Mouse (Mus musculus): ENCODE measurements around the gene Rnf2. TPM values are rescaled to one million over a fixed set of nuclear protein-coding genes. Genes with fewer than 3 reads are reported as not detected.
A peak's percentile ranks its signal among the peaks of the same experiment; 100 is the strongest.

Gene Rnf2
- 124 TPM in 2 replicates for polyA plus RNA-seq (2016; fragmentation: Nextera tagmentation; extraction: Ambion mirVana)

GRCm38 (mm10) chr1:151500531-151501361 lies at the start of gene Rnf2:
Gene Rnf2, minus strand, starts transcription at chr1:151500955.
- peak within 1 kb of the TSS; percentile 99 for H3K9ac ChIP-seq (replicated peaks)
- H3K27ac ChIP-seq, result peak within 1 kb of the TSS; percentile 99
- peak; percentile 95 for ATAC-seq (ENCODE audit: insufficient number of reproducible peaks, insufficient read depth, low FRiP score, low TSS enrichment, low read depth)
- H3K4me2 ChIP-seq, result peak within 1 kb of the TSS; percentile 57
- H3K4me1 ChIP-seq (replicated peaks), result peaks cover 20% of the 10 kb centered on the region
- H3K4me3 ChIP-seq (replicated peaks), result peak within 1 kb of the TSS; percentile 95
- no peaks in the 10 kb centered on the region for H3K27me3 ChIP-seq
- under 1% methylated on average over 76 of the region's 90 CpGs for WGBS
- H3K9me3 ChIP-seq, result no peaks in the 10 kb centered on the region
- no peaks in the 10 kb centered on the region for H3K36me3 ChIP-seq

DNA sequence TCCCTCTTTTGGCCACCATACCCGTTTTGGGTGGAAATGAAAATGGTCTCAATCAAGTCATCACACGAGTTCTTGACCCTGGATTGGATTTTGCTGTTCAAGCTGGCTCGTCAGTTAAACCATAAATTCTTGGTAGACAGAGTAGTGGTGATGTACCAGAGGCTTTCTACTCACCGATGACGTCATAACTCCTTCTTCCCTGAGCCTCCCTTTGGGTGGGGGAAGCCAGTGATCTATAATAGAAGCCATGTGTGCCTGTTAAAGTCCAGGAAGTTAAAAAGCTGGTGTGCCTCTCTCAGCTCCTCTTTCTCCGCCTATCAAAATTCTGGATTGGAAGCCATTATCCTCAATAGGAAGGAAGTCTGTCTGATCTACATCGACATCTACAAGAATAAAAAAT lies 49.0 kb upstream of the Rnf2 start:
- no peak for ATAC-seq (ENCODE audit: insufficient number of reproducible peaks, insufficient read depth, low FRiP score, low TSS enrichment, low read depth)
- Histone ChIP-seq H3K9me3 (no peaks in the 10 kb centered on the region), H3K9ac (replicated peaks) (no peak overlapping the region), H3K4me1 (replicated peaks) (no peaks in the 10 kb centered on the region), H3K36me3 (no peaks in the 10 kb centered on the region), H3K4me3 (replicated peaks) (no peak overlapping the region), H3K4me2 (no peak overlapping the region), H3K27me3 (no peaks in the 10 kb centered on the region), H3K27ac (no peak overlapping the region)
- WGBS, result 53% methylated on average over 7 of the region's 7 CpGs

- H3K9me3 ChIP-seq, result no peaks in the 10 kb centered on the region
- H3K36me3 ChIP-seq, result no peaks in the 10 kb centered on the region
- no peak overlapping the region for H3K4me2 ChIP-seq
- no peak overlapping the region for H3K9ac ChIP-seq (replicated peaks)
- ATAC-seq (ENCODE audit: insufficient number of reproducible peaks, insufficient read depth, low FRiP score, low TSS enrichment, low read depth), result no peak
- H3K27me3 ChIP-seq, result no peaks in the 10 kb centered on the region
- no peak overlapping the region for H3K4me3 ChIP-seq (replicated peaks)
- H3K4me1 ChIP-seq (replicated peaks), result no peaks in the 10 kb centered on the region
- 81% methylated on average over 8 of the region's 8 CpGs for WGBS
- H3K27ac ChIP-seq, result no peak overlapping the region
Observed at GRCm38 (mm10) chr1:151548896-151549610, 48.3 kb upstream of the Rnf2 start.

GRCm38 (mm10) chr1:151545571-151545970 lies 44.8 kb upstream of the Rnf2 start:
- Histone ChIP-seq H3K27ac (no peak overlapping the region), H3K9me3 (no peaks in the 10 kb centered on the region), H3K4me2 (no peak overlapping the region), H3K36me3 (no peaks in the 10 kb centered on the region), H3K9ac (replicated peaks) (no peak overlapping the region), H3K4me3 (replicated peaks) (no peak overlapping the region), H3K4me1 (replicated peaks) (no peaks in the 10 kb centered on the region), H3K27me3 (no peaks in the 10 kb centered on the region)
- ATAC-seq (ENCODE audit: insufficient number of reproducible peaks, insufficient read depth, low FRiP score, low TSS enrichment, low read depth), result no peak
- 76% methylated on average over 7 of the region's 7 CpGs for WGBS

DNA sequence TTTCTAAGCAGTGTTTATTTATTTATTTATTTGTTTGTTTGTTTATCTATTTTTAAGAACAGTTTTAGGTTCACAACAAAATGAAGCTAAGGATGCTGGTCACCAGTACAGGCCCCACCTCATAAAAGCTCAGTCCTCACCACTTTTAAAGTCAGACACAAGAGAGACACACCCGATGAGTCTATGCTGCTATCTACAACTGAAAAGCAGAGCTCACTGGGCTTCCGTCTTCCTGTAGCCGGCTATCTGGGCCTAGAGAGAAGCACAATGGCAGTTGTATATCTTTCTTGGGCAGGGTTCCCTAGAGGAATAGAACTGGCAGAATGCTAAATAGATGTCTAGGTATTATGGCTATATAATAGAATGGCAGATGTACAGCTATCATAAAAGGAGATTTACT lies 43.8 kb upstream of the Rnf2 start:
- Histone ChIP-seq H3K4me3 (replicated peaks) (no peak overlapping the region), H3K36me3 (no peaks in the 10 kb centered on the region), H3K4me1 (replicated peaks) (no peaks in the 10 kb centered on the region), H3K9me3 (no peaks in the 10 kb centered on the region), H3K9ac (replicated peaks) (no peak overlapping the region), H3K27me3 (no peaks in the 10 kb centered on the region), H3K27ac (no peak overlapping the region), H3K4me2 (no peak overlapping the region)
- no peak for ATAC-seq (ENCODE audit: insufficient number of reproducible peaks, insufficient read depth, low FRiP score, low TSS enrichment, low read depth)
- 88% methylated on average over 3 of the region's 3 CpGs for WGBS

DNA sequence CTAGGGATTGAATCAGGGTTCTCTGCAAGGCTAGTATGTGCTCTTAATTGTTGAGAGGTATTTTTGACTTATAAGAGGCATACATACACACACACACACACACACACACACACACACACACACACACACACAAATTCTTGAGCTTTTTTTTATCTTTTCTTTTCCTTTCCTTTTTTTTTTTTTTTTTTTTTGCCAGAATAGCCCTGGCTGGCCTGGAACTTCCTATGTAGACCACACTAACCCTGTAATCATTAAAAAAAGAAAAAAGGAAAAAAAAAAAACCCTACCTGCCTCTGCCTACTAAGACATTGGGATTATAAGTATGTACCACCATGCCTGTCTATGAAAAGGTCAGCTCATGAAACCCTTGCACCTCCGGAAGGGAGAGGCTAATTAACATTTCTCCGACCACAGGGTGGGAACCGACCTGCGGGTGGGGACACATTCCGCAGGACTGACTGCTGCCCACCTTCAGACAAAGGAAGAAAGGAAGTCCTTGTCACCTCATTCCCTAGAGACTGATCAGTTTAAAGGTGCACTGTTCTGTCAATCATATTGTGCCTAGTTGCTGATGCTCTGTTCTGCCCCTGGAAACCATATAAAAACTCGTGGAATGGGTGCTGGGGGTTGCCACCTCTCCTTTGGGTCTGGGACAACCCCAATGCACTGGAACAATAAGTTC lies 43.2 kb upstream of the Rnf2 start:
- WGBS, result 69% methylated on average over 6 of the region's 6 CpGs
- no peak overlapping the region for H3K4me2 ChIP-seq
- H3K27me3 ChIP-seq, result no peaks in the 10 kb centered on the region
- H3K9ac ChIP-seq (replicated peaks), result no peak overlapping the region
- H3K4me1 ChIP-seq (replicated peaks), result no peaks in the 10 kb centered on the region
- no peak overlapping the region for H3K4me3 ChIP-seq (replicated peaks)
- H3K9me3 ChIP-seq, result no peaks in the 10 kb centered on the region
- no peak overlapping the region for H3K27ac ChIP-seq
- ATAC-seq (ENCODE audit: insufficient number of reproducible peaks, insufficient read depth, low FRiP score, low TSS enrichment, low read depth), result no peak
- no peaks in the 10 kb centered on the region for H3K36me3 ChIP-seq

- 0 out of 2 replicates have a peak, but pooled peaks cover 8% of the 10 kb centered on the region for H3K9me3 ChIP-seq
Observed at GRCm38 (mm10) chr1:151526701-151527100, 25.9 kb upstream of the Rnf2 start.

GRCm38 (mm10) chr1:151517571-151518250 lies 17.0 kb upstream of the Rnf2 start:
- Histone ChIP-seq H3K4me1 (replicated peaks) (no peaks in the 10 kb centered on the region), H3K9me3 (0 out of 2 replicates have a peak, but pooled peaks cover 4% of the 10 kb centered on the region), H3K4me2 (no peak overlapping the region), H3K27ac (no peak overlapping the region), H3K27me3 (no peaks in the 10 kb centered on the region), H3K9ac (replicated peaks) (no peak overlapping the region), H3K36me3 (no peaks in the 10 kb centered on the region), H3K4me3 (replicated peaks) (no peak overlapping the region)
- ATAC-seq (ENCODE audit: insufficient number of reproducible peaks, insufficient read depth, low FRiP score, low TSS enrichment, low read depth), result no peak
- 87% methylated on average over 12 of the region's 15 CpGs for whole genome bisulfite sequencing

More at GRCm38 (mm10) chr1:151526701-151527100, 25.9 kb upstream of the Rnf2 start:
- Histone ChIP-seq H3K4me1 (replicated peaks) (no peaks in the 10 kb centered on the region), H3K9ac (replicated peaks) (no peak overlapping the region), H3K27me3 (no peaks in the 10 kb centered on the region), H3K4me3 (replicated peaks) (no peak overlapping the region), H3K36me3 (no peaks in the 10 kb centered on the region), H3K27ac (0 out of 2 replicates have a peak overlapping the region, but pooled peaks have one; percentile 7), H3K4me2 (no peak overlapping the region)
- ATAC-seq (ENCODE audit: insufficient number of reproducible peaks, insufficient read depth, low FRiP score, low TSS enrichment, low read depth), result no peak
- WGBS, result 65% methylated on average over 3 of the region's 3 CpGs

DNA sequence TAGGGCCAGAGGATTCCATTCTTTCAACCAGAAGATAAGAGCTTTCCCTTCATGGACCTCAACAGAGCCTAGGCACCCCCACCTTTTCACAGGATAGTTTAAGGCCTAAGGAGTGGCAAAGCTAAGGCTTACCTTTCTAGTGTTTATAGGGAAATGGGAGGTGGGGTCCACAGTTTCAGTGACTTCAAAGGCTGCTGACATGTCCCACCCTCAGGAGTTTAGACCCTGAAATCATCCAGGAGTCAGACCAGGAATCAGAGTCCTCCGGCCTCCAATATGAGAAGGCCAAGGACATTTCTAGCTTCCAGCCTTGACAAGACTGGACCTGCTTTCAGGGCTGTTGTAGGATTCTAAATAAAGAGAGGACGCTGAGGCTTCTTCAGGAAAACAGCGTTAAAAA lies 16.1 kb upstream of the Rnf2 start:
- H3K4me2 ChIP-seq, result no peak overlapping the region
- H3K9ac ChIP-seq (replicated peaks), result no peak overlapping the region
- 95% methylated on average over 3 of the region's 3 CpGs for WGBS
- no peak overlapping the region for H3K4me3 ChIP-seq (replicated peaks)
- H3K4me1 ChIP-seq (replicated peaks), result no peaks in the 10 kb centered on the region
- no peak for ATAC-seq (ENCODE audit: insufficient number of reproducible peaks, insufficient read depth, low FRiP score, low TSS enrichment, low read depth)
- H3K9me3 ChIP-seq, result no peaks in the 10 kb centered on the region
- H3K36me3 ChIP-seq, result no peaks in the 10 kb centered on the region
- no peak overlapping the region for H3K27ac ChIP-seq
- H3K27me3 ChIP-seq, result no peaks in the 10 kb centered on the region

GRCm38 (mm10) chr1:151515733-151516132 lies 15.0 kb upstream of the Rnf2 start:
- WGBS, result 86% methylated on average over 1 of the region's 1 CpGs
- Histone ChIP-seq H3K9me3 (no peaks in the 10 kb centered on the region), H3K4me2 (no peak overlapping the region), H3K9ac (replicated peaks) (no peak overlapping the region), H3K36me3 (no peaks in the 10 kb centered on the region), H3K27me3 (no peaks in the 10 kb centered on the region), H3K4me1 (replicated peaks) (no peaks in the 10 kb centered on the region), H3K4me3 (replicated peaks) (no peak overlapping the region), H3K27ac (no peak overlapping the region)
- ATAC-seq (ENCODE audit: insufficient number of reproducible peaks, insufficient read depth, low FRiP score, low TSS enrichment, low read depth), result no peak

- no peak for ATAC-seq (ENCODE audit: insufficient number of reproducible peaks, insufficient read depth, low FRiP score, low TSS enrichment, low read depth)
- H3K9ac ChIP-seq (replicated peaks), result no peak overlapping the region
- H3K36me3 ChIP-seq, result no peaks in the 10 kb centered on the region
- H3K27me3 ChIP-seq, result no peaks in the 10 kb centered on the region
- no peaks in the 10 kb centered on the region for H3K9me3 ChIP-seq
- 84% methylated on average over 4 of the region's 4 CpGs for WGBS
- no peaks in the 10 kb centered on the region for H3K4me1 ChIP-seq (replicated peaks)
- no peak overlapping the region for H3K4me2 ChIP-seq
- H3K27ac ChIP-seq, result no peak overlapping the region
- no peak overlapping the region for H3K4me3 ChIP-seq (replicated peaks)
Observed at GRCm38 (mm10) chr1:151514119-151514518, 13.4 kb upstream of the Rnf2 start.
